Mouse (Mus musculus) neural tube, embryonic 13.5 days (tissue): ENCODE data around the gene Mmachc. TPM values are rescaled to one million over a fixed set of nuclear protein-coding genes. Genes with fewer than 3 reads are reported as not detected.
"Not testable (repeated sequence)": the region's sequence is repeated elsewhere in the genome, so short reads cannot be mapped to it uniquely, and the experiment has no call there.

Source experiments
- ATAC-seq: fragments of 200-750 bp; cut with Nextera tagmentation; 2 replicates; pipeline ENCODE4 v1.8.0; 2017; ENCODE audit warnings: low read depth, mild to moderate bottlenecking, moderate TSS enrichment, moderate library complexity
- H3K27ac ChIP-seq: fragments of 300-500 bp; sonication (generic); replicated peaks from 2 replicates; pipeline ENCODE4 v1.5.1; 2015; ENCODE audit warnings: moderate library complexity, mild to moderate bottlenecking, inconsistent platforms
- H3K27me3 ChIP-seq: fragments of 300-500 bp; sonication (generic); 2 replicates; pipeline ENCODE4 v1.6.1; 2015; ENCODE audit warnings: mild to moderate bottlenecking, inconsistent platforms
- H3K36me3 ChIP-seq: fragments of 300-500 bp; sonication (generic); 2 replicates; pipeline ENCODE4 v1.6.1; 2015; ENCODE audit warnings: mild to moderate bottlenecking, inconsistent platforms
- H3K4me1 ChIP-seq: fragments of 300-500 bp; sonication (generic); replicated peaks from 2 replicates; pipeline ENCODE4 v1.6.1; 2015; ENCODE audit warnings: inconsistent platforms
- H3K4me2 ChIP-seq: fragments of 300-500 bp; sonication (generic); 2 replicates; pipeline ENCODE4 v1.6.1; 2015; ENCODE audit warnings: inconsistent platforms, mild to moderate bottlenecking, moderate library complexity
- H3K4me3 ChIP-seq: fragments of 300-500 bp; sonication (generic); 2 replicates; pipeline ENCODE4 v1.5.1; 2015; ENCODE audit warnings: mild to moderate bottlenecking, inconsistent platforms
- H3K9ac ChIP-seq: fragments of 300-500 bp; sonication (generic); 2 replicates; pipeline ENCODE4 v1.6.1; 2015; ENCODE audit warnings: moderate library complexity, mild to moderate bottlenecking, inconsistent platforms
- H3K9me3 ChIP-seq: fragments of 300-500 bp; sonication (generic); 2 replicates; pipeline ENCODE4 v1.6.1; 2016; ENCODE audit warnings: inconsistent platforms
- WGBS: fragments of 180-500 bp; shearing (Covaris S2); methylation state at CpG from one replicate; pipeline ENCODE4 v1.1.7; 2015; 5-methylcytosine and 5-hydroxymethylcytosine counted together
- polyA plus RNA-seq: library from polyadenylated mRNA; unstranded; fragments of >200 nt; fragmentation: Nextera tagmentation; extraction: Ambion mirVana; gene quantifications from 2 replicates; pipeline ENCODE4 v1.2.1, GENCODE M21; 2015

Gene Mmachc
- polyA plus RNA-seq, 1 experiment from 2014 or later, result 24.7 TPM

DNA sequence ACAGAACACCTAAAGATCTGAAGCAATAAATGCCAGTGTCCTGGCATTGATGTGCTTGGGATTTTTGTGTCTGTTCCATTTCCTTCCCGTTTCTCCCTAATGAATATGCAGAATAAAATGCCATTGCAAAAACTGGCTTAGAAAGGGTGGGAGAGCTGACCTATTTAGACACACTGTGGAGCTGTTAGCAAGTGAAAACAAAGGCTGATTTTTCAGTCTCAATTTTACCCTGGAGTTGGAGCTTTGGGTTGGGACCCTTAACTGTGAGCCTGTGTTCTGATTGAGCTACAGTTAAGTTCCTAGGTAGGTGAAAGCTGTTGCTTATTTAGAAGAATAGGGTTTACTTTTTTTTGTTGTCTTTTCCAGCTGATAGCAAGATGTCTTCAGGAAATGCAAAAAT, 21.2 kb downstream of the Mmachc start:
- Histone ChIP-seq H3K4me3 (peak overlapping the region; percentile 68), H3K27ac (no peak overlapping the region), H3K4me1 (peaks cover 16% of the 10 kb centered on the region), H3K36me3 (peaks cover 22% of the 10 kb centered on the region), H3K9ac (peak overlapping the region; percentile 73; the same call in 1 of the 2 replicates), H3K4me2 (peak overlapping the region; percentile 81), H3K9me3 (no peaks in the 10 kb centered on the region), H3K27me3 (no peaks in the 10 kb centered on the region)
- ATAC-seq, result no peak
- 26% methylated on average over 1 of the region's 1 CpGs for WGBS

DNA sequence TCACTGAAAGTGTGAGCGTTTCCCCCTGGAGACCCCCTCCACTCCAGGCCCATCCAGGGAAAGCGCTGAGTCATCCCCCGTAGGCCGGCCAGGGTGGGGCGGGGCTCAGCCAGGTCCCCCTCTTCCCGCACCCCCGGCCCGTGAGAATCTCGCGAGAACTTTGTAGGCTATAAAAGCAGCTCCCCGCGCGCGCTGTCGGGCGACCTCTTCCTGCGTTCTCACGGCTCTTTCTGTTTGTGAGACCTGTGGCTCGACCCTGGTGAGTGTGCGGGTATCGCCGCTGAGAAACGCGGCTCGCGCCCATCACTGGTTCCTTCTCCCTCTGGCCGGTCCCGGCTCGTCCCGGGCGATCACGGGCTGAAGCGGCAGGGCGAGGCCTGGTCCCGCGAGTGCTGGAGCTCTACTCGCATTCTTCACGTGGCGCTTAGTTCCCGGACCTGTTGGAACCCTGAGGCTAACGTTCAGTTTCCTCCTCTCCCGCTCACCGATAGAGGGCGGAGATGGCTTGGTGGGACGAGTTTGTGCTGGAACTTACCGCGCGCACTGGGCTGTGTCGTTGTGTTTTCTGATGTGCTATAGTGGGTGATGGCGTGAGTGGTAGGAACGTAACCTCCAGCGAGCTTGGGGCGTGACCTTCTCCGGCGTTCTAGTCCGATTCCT, 22.7 kb downstream of the Mmachc start, which contains the start of gene Prdx1:
Prdx1 (plus strand) TSS at position 143 of the 660 bp plus-strand sequence.
- Histone ChIP-seq H3K27ac (peak within 1 kb of the TSS; percentile 88), H3K4me2 (peak within 1 kb of the TSS; percentile 81), H3K27me3 (no peaks in the 10 kb centered on the region), H3K4me1 (peaks cover 16% of the 10 kb centered on the region), H3K9me3 (no peaks in the 10 kb centered on the region), H3K4me3 (peak within 1 kb of the TSS; percentile 68), H3K36me3 (peaks cover 15% of the 10 kb centered on the region), H3K9ac (peak within 1 kb of the TSS; percentile 73)
- peak; percentile 96 for ATAC-seq
- WGBS, result under 1% methylated on average over 56 of the region's 56 CpGs

DNA sequence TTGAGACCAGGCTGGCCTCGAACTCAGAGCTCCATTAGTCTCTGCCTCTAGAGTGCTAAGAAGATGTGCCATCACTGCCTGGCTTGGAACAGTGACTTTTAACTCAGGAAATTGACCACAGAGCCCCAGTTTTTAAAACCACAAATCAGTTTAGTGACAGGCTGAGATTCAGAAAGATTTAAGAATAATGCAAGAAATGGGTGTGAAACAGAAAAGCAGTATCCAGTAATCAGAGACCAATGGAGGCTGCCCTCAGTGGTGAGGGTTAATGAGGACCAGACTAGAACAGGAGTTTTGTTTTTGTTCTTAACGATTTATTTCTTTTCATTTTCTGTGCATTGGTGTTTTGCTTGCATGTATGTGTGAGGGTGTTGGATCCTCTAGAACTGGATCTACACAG, 23.5 kb downstream of the Mmachc start:
- Histone ChIP-seq H3K27me3 (no peaks in the 10 kb centered on the region), H3K4me3 (peak overlapping the region; percentile 68; the same call in 1 of the 2 replicates), H3K36me3 (peaks cover 15% of the 10 kb centered on the region), H3K4me1 (peaks cover 16% of the 10 kb centered on the region), H3K9me3 (no peaks in the 10 kb centered on the region), H3K4me2 (peak overlapping the region; percentile 81), H3K27ac (peak overlapping the region; percentile 88), H3K9ac (peak overlapping the region; percentile 73; the same call in 1 of the 2 replicates)
- no peak for ATAC-seq
- 87% methylated on average over 2 of the region's 2 CpGs for WGBS

DNA sequence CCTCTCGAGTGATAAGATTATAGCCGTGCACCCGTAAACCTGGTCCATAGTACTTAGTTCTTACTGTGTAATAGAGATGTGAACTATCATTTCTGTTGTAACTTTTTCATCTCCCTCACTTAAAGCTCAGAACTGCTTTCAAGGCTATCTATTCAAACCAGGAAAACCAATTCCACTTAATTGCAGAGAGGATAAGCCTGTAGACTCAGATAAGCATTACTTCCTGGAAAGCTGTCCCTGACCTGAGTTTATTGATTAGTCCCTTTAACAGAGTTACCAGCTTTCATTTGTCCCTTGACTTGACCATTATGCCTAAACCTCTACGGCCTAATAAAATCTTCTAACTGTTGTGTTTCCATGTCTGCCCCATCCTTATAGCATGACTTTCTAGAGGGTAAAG, 24.2 kb downstream of the Mmachc start:
- H3K36me3 ChIP-seq, result peaks cover 11% of the 10 kb centered on the region; the same call in 1 of the 2 replicates
- no peak overlapping the region for H3K27ac ChIP-seq
- H3K9ac ChIP-seq, result no peak overlapping the region
- H3K4me1 ChIP-seq, result peaks cover 16% of the 10 kb centered on the region
- H3K4me3 ChIP-seq, result no peak overlapping the region
- H3K4me2 ChIP-seq, result no peak overlapping the region
- 92% methylated on average over 4 of the region's 4 CpGs for WGBS
- no peak for ATAC-seq
- no peaks in the 10 kb centered on the region for H3K9me3 ChIP-seq
- H3K27me3 ChIP-seq, result no peaks in the 10 kb centered on the region

DNA sequence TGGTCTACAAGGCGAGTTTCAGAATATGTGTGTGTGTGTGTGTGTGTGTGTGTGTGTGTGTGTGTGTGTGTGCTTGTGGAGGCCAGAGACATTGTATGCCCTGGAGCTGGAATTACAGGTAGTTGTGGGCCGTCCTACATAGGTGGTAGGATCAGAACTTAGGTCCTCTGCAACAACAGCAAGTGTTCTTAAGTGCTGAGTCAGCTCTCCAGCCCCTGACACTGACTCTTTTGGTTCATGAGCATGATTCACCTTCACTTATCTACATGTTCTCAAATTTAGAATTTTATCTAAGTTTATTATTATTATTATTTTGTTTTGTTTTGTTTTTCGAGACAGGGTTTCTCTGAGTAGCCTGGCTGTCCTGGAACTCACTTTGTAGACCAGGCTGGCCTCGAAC, 27.7 kb downstream of the Mmachc start:
- H3K27ac ChIP-seq, H3K27me3 ChIP-seq, H3K4me3 ChIP-seq, H3K9me3 ChIP-seq, H3K4me2 ChIP-seq, H3K4me1 ChIP-seq, H3K9ac ChIP-seq, H3K36me3 ChIP-seq, ATAC-seq: not testable (repeated sequence)
- WGBS, result 93% methylated on average over 4 of the region's 4 CpGs

DNA sequence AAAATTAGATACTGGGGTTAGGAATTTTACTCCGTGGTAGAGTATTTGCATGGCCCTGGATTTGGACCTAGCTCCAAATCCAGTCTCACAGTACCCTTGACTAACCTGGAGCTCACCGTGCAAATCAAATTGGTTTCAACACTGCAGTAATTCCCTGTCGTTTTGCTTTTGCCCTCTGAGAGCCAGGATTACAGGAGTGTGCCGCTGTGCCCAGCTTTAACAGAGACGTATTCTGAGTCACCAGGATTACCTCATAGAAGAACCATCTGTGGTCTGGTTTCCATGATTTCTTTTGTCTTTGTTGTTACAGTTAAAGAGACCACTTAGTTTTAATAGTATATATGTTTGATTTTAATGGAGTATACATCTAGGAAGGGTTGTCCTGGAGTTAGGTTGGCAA, 29.1 kb downstream of the Mmachc start:
- Histone ChIP-seq H3K36me3 (no peaks in the 10 kb centered on the region), H3K9me3 (no peaks in the 10 kb centered on the region), H3K27ac (no peak overlapping the region), H3K4me1 (no peaks in the 10 kb centered on the region), H3K4me2 (no peak overlapping the region), H3K9ac (no peak overlapping the region), H3K4me3 (no peak overlapping the region), H3K27me3 (no peaks in the 10 kb centered on the region)
- ATAC-seq, result no peak
- WGBS, result 75% methylated on average over 5 of the region's 5 CpGs

DNA sequence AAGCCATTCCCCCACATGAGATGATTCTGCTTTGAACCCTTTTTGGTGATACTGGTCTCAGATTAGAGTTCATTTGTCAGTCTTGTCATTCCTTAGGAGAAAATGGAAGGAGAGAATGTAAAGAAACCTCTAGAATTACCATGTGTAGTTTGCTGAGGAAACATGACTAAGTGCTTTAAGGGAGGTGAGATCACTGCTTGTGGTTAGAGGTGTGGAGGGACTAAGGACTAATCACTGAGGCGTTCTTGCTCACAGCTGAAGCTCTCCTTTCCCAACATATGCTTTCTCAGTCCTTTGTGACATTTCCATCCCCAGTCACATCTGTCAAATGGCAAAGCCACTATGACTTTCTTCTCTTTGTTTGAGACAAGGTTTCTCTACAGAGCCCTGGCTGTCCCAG, 30.4 kb downstream of the Mmachc start:
- no peak for ATAC-seq
- 83% methylated on average over 1 of the region's 1 CpGs for WGBS
- H3K4me2 ChIP-seq, result no peak overlapping the region
- H3K4me1 ChIP-seq, result no peaks in the 10 kb centered on the region
- H3K4me3 ChIP-seq, result no peak overlapping the region
- no peaks in the 10 kb centered on the region for H3K36me3 ChIP-seq
- no peak overlapping the region for H3K9ac ChIP-seq
- no peak overlapping the region for H3K27ac ChIP-seq
- H3K27me3 ChIP-seq, result no peaks in the 10 kb centered on the region
- H3K9me3 ChIP-seq, result no peaks in the 10 kb centered on the region

DNA sequence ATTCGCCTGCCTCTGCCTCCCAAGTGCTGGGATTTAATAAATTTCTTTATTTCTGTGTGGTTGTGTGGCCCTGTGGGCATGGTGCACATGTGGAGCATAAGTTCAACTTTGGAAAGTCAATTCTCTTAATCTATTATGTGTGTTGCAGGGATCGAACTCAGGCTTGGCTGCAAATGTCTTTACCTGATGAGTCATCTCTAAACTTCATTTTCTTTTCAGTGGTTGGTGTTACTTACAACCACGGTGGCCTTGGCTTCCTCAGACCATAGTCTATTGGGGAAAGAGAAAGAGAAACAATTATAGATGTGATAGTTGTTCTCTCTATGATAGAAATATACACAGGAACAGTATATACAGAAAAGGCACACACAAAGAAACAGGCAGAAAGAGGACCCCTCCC, 32.2 kb downstream of the Mmachc start:
- H3K4me3 ChIP-seq, result no peak overlapping the region
- H3K27ac ChIP-seq, result no peak overlapping the region
- H3K36me3 ChIP-seq, result no peaks in the 10 kb centered on the region
- no peak overlapping the region for H3K9ac ChIP-seq
- no peaks in the 10 kb centered on the region for H3K4me1 ChIP-seq
- ATAC-seq, result no peak
- WGBS, result 82% methylated on average over 3 of the region's 3 CpGs
- no peaks in the 10 kb centered on the region for H3K9me3 ChIP-seq
- no peak overlapping the region for H3K4me2 ChIP-seq
- H3K27me3 ChIP-seq, result no peaks in the 10 kb centered on the region

DNA sequence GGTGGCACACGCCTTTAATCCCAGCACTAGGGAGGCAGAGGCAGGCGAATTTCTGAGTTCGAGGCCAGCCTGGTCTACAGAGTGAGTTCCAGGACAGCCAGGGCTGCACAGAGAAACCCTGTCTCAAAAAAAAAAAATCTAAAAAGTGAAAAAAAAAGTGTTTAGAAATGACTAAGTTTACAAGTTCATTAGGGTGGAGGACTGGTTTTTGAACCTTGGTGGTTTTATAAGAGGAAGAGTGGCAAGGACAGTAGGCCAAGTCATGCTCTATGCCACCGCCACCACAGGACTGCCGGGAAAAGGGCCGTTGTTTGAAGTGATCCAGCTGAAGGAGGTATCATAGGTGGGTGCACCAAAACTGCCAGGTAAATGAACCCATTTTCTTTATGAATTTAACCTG, 33.4 kb downstream of the Mmachc start:
- not testable (repeated sequence) for H3K36me3 ChIP-seq, ATAC-seq, H3K9me3 ChIP-seq, H3K4me1 ChIP-seq, H3K4me2 ChIP-seq, H3K4me3 ChIP-seq, H3K27ac ChIP-seq, H3K9ac ChIP-seq, H3K27me3 ChIP-seq
- WGBS, result 88% methylated on average over 6 of the region's 6 CpGs

DNA sequence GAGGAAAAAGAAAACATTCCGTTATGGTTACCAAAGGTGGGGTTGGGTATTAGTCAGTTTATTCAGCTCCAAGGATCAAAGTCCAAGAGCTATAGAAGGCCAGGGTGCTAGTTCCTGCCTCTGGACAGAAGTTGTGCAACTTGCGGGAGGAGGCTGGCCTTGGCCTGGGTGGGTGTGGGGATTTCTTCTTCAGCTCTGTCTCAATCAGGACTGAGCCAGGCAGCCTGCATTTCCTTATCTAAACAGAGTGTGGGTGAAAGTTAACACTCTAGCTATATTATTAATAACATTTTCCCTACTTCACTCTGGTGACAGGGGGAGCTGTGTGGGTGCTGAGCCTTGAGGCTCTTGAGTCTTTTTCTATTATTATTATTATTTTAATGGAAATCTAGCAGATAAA, 35.4 kb downstream of the Mmachc start:
- Histone ChIP-seq H3K4me3 (no peak overlapping the region), H3K9ac (no peak overlapping the region), H3K36me3 (no peaks in the 10 kb centered on the region), H3K9me3 (no peaks in the 10 kb centered on the region), H3K4me2 (no peak overlapping the region), H3K27ac (no peak overlapping the region), H3K27me3 (no peaks in the 10 kb centered on the region), H3K4me1 (no peaks in the 10 kb centered on the region)
- WGBS, result 83% methylated on average over 2 of the region's 2 CpGs
- no peak for ATAC-seq

DNA sequence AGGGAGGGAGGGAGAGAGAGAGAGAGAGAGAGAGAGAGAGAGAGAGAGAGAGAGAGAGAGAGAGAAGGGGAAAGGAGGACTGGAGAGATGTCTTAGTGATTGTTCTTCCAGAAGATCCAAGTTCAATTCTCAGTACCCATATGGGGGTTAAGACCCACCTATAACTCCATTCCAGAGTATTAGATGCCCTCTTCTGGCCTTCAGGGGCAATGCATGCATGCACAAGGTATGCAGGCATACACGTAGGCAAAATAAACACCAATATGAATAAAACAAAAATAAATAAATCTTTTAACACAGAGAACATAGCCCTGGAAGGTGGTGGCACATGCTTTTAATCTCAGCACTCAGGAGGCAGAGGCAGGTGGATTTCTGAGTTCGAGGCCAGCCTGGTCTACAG, 38.9 kb downstream of the Mmachc start:
- Histone ChIP-seq H3K27ac (no peak overlapping the region), H3K36me3 (no peaks in the 10 kb centered on the region), H3K4me3 (no peak overlapping the region), H3K27me3 (no peaks in the 10 kb centered on the region), H3K4me1 (no peaks in the 10 kb centered on the region), H3K4me2 (no peak overlapping the region), H3K9me3 (no peaks in the 10 kb centered on the region), H3K9ac (no peak overlapping the region)
- WGBS, result 60% methylated on average over 2 of the region's 2 CpGs
- no peak for ATAC-seq

DNA sequence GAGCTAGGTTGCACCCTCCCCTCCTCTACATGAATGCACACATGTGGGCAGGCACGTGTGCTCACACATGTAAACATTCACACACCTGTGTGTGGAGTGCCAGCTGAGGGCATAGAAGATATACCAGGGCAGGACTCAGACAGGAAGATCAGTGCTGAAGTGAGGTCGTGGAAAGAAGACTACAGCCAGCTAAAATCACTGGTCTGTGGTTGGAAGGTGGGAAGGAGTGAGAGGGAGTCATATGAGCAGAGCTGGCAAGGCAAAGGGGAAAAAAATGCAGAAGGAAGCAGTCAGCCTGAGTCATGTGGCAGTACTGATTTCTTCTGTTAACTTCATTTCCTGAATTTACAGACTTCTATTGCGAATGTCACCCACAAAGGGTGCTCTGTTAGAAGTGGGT, 40.1 kb downstream of the Mmachc start:
- Histone ChIP-seq H3K27me3 (no peaks in the 10 kb centered on the region), H3K4me1 (no peaks in the 10 kb centered on the region), H3K9me3 (no peaks in the 10 kb centered on the region), H3K36me3 (no peaks in the 10 kb centered on the region), H3K4me2 (no peak overlapping the region), H3K9ac (no peak overlapping the region), H3K27ac (no peak overlapping the region), H3K4me3 (no peak overlapping the region)
- no peak for ATAC-seq
- 64% methylated on average over 3 of the region's 3 CpGs for WGBS

DNA sequence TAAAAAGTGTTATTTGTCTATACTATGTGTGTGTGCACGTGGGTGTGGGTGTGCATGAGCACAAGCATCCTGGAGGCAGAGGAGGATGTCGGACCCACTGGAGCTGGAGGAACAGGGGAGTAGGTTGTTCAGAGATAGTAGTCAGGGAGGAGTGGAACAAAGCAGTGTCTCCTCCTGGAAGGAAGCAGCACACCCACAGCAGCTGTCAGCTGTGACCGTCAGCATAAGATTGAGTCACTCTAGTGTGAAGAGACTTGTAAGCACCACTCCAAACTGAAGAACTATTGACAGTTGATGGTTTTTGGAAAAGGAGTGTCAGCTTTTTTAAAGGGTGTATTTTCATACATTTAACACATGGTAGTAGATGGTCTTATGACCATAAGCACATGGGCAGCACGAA, 41.6 kb downstream of the Mmachc start:
- H3K4me3 ChIP-seq, result no peak overlapping the region
- H3K9ac ChIP-seq, result no peak overlapping the region
- H3K36me3 ChIP-seq, result no peaks in the 10 kb centered on the region
- H3K27me3 ChIP-seq, result no peaks in the 10 kb centered on the region
- H3K27ac ChIP-seq, result no peak overlapping the region
- 71% methylated on average over 4 of the region's 4 CpGs for WGBS
- H3K4me2 ChIP-seq, result no peak overlapping the region
- H3K4me1 ChIP-seq, result no peaks in the 10 kb centered on the region
- ATAC-seq, result no peak
- H3K9me3 ChIP-seq, result no peaks in the 10 kb centered on the region
